Mouse (Mus musculus) gastrocnemius, postnatal 14 days (tissue): ENCODE data around the gene Ager. TPM values are rescaled to one million over a fixed set of nuclear protein-coding genes. Genes with fewer than 3 reads are reported as not detected.
A peak's percentile ranks its signal among the peaks of the same experiment; 100 is the strongest.

Experiments
- DNase-seq: peaks from one replicate; pipeline ENCODE4 v3.0.0; 2021; ENCODE audit warnings: mixed read lengths
- intact Hi-C: fragments of 180-260 bp; cut with DNase I; formaldehyde crosslinking; loops from one replicate; pipeline ENCODE4 v1.15.1; 2025; ENCODE audit warnings: low total_unique reads
- long read RNA-seq, 2 experiments: library from polyadenylated mRNA; stranded (forward); transcript quantifications; one replicate each; pipeline ENCODE4 v2.0.0; 2021
- total RNA-seq, 2 experiments: library from RNA; stranded (reverse); gene quantifications; 2 replicates each; pipeline ENCODE4 v1.2.3; 2021

The Ager gene
- total RNA-seq: under 1 TPM; 0.44 to 0.55 TPM
- long read RNA-seq, experiment 1: 0 reads
- long read RNA-seq, experiment 2: 0 reads

- intact Hi-C loops: no loop called here
- DNase-seq: no peak
Observed at GRCm38 (mm10) chr17:34597566-34598095, at the start of gene Ager. Ager (plus strand) TSS chr17:34597862.

GRCm38 (mm10) chr17:34549156-34549555, 48.5 kb upstream of the Ager start:
- intact Hi-C loops: no loop called here
- DNase-seq: no peak

- intact Hi-C loops: no loop called here
- DNase-seq: no peak
Observed at GRCm38 (mm10) chr17:34549843-34550242, 47.8 kb upstream of the Ager start.

GRCm38 (mm10) chr17:34555483-34555882, 42.2 kb upstream of the Ager start:
- peak; percentile 77 for DNase-seq
- intact Hi-C loops: loop anchor here (5.0 kb wide), 1 partner anchor 118 kb away; no protein-coding TSS in a partner anchor

- DNase-seq: no peak
- intact Hi-C loops: loop anchor here (5.0 kb wide), 1 partner anchor 119 kb away; no protein-coding TSS in a partner anchor
Observed at GRCm38 (mm10) chr17:34556406-34556805, 41.3 kb upstream of the Ager start.

GRCm38 (mm10) chr17:34557411-34557810, 40.3 kb upstream of the Ager start:
- no peak for DNase-seq
- intact Hi-C loops: loop anchor here (5.0 kb wide), 1 partner anchor 120 kb away; no protein-coding TSS in a partner anchor

GRCm38 (mm10) chr17:34559116-34559515, 38.5 kb upstream of the Ager start:
- intact Hi-C loops: loop anchor here (5.0 kb wide), 1 partner anchor 122 kb away; no protein-coding TSS in a partner anchor
- DNase-seq: no peak

GRCm38 (mm10) chr17:34559895-34560294, 37.8 kb upstream of the Ager start:
- DNase-seq: no peak
- intact Hi-C loops: loop anchor here (5.0 kb wide), 1 partner anchor 123 kb away; no protein-coding TSS in a partner anchor

- intact Hi-C loops: no loop called here
- DNase-seq: no peak
Observed at GRCm38 (mm10) chr17:34560438-34560837, 37.2 kb upstream of the Ager start.

- intact Hi-C loops: no loop called here
- DNase-seq: no peak
Observed at GRCm38 (mm10) chr17:34561200-34561599, 36.5 kb upstream of the Ager start.

GRCm38 (mm10) chr17:34562595-34562994, 35.1 kb upstream of the Ager start:
- intact Hi-C loops: no loop called here
- DNase-seq: no peak

GRCm38 (mm10) chr17:34563354-34563753, 34.3 kb upstream of the Ager start:
- intact Hi-C loops: no loop called here
- no peak for DNase-seq

GRCm38 (mm10) chr17:34564003-34564421, 33.6 kb upstream of the Ager start, which contains the start of gene Notch4:
Notch4 (plus strand) TSS chr17:34564268.
- intact Hi-C loops: no loop called here

GRCm38 (mm10) chr17:34564796-34565195, 32.9 kb upstream of the Ager start:
- intact Hi-C loops: no loop called here
- DNase-seq: no peak

More at GRCm38 (mm10) chr17:34564003-34564421, 33.6 kb upstream of the Ager start, which contains the start of gene Notch4:
- no peak for DNase-seq

GRCm38 (mm10) chr17:34567311-34567710, 30.4 kb upstream of the Ager start:
- intact Hi-C loops: no loop called here
- no peak for DNase-seq

GRCm38 (mm10) chr17:34568421-34568820, 29.2 kb upstream of the Ager start:
- no peak for DNase-seq
- intact Hi-C loops: no loop called here

GRCm38 (mm10) chr17:34569919-34570318, 27.7 kb upstream of the Ager start:
- DNase-seq: no peak
- intact Hi-C loops: loop anchor here (5.0 kb wide), 1 partner anchor 47 kb away; the partner anchor contains the start of gene Egfl8

GRCm38 (mm10) chr17:34571875-34572274, 25.8 kb upstream of the Ager start:
- intact Hi-C loops: loop anchor here (5.0 kb wide), 1 partner anchor 45 kb away; the partner anchor contains the start of gene Egfl8
- no peak for DNase-seq

GRCm38 (mm10) chr17:34572361-34572760, 25.3 kb upstream of the Ager start:
- no peak for DNase-seq
- intact Hi-C loops: loop anchor here (5.0 kb wide), 1 partner anchor 45 kb away; the partner anchor contains the start of gene Egfl8

- intact Hi-C loops: no loop called here
Observed at GRCm38 (mm10) chr17:34576577-34576976, 21.1 kb upstream of the Ager start.

GRCm38 (mm10) chr17:34578070-34578469, 19.6 kb upstream of the Ager start:
- intact Hi-C loops: no loop called here

More at GRCm38 (mm10) chr17:34576577-34576976, 21.1 kb upstream of the Ager start:
- no peak for DNase-seq

More at GRCm38 (mm10) chr17:34578070-34578469, 19.6 kb upstream of the Ager start:
- no peak for DNase-seq
